Mouse (Mus musculus): ENCODE results near the gene Krba1.

The Krba1 gene

GRCm38 (mm10) chr6:48424074-48424473 lies 28.7 kb downstream of the Krba1 start:
- CTCF ChIA-PET: no interaction called here

- CTCF ChIA-PET: no interaction called here
These were observed 31.6 kb downstream of the Krba1 start for GRCm38 (mm10) chr6:48426956-48427355.

GRCm38 (mm10) chr6:48428769-48429557 lies 33.6 kb downstream of the Krba1 start:
- CTCF ChIA-PET: no interaction called here

- CTCF ChIA-PET: no interaction called here
These were observed 35.4 kb downstream of the Krba1 start for GRCm38 (mm10) chr6:48430748-48431147.

GRCm38 (mm10) chr6:48432893-48433816 lies 37.8 kb downstream of the Krba1 start:
- CTCF ChIA-PET: no interaction called here

GRCm38 (mm10) chr6:48434651-48435050 lies 39.3 kb downstream of the Krba1 start:
- CTCF ChIA-PET: no interaction called here

DNA sequence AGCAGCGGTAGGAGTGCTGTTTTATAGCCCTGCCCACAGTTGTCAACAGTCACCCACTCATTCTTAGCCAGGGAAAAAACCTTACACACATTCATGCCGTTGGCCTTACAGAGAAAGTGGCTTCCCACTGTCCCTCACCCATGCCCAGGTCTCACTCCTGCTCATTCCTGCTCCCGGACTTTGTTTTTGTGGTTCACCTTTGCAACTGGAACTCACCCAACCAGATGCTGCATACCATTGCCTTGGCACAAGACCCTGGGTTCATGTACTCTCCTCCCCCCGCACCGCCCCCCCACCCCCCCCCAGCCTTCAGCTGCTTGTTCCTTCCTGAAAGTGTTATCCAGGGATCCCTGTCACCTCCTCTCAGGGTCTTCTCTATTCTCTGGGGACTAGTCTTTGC lies 39.7 kb downstream of the Krba1 start:
- CTCF ChIA-PET: no interaction called here

- CTCF ChIA-PET: no interaction called here
These were observed 40.4 kb downstream of the Krba1 start for GRCm38 (mm10) chr6:48435706-48436349.

- CTCF ChIA-PET: no interaction called here
These were observed 42.4 kb downstream of the Krba1 start for GRCm38 (mm10) chr6:48437679-48438376.

- CTCF ChIA-PET: no interaction called here
These were observed 43.2 kb downstream of the Krba1 start for GRCm38 (mm10) chr6:48438475-48439125.

GRCm38 (mm10) chr6:48439654-48440053 lies 44.3 kb downstream of the Krba1 start:
- CTCF ChIA-PET: no interaction called here

DNA sequence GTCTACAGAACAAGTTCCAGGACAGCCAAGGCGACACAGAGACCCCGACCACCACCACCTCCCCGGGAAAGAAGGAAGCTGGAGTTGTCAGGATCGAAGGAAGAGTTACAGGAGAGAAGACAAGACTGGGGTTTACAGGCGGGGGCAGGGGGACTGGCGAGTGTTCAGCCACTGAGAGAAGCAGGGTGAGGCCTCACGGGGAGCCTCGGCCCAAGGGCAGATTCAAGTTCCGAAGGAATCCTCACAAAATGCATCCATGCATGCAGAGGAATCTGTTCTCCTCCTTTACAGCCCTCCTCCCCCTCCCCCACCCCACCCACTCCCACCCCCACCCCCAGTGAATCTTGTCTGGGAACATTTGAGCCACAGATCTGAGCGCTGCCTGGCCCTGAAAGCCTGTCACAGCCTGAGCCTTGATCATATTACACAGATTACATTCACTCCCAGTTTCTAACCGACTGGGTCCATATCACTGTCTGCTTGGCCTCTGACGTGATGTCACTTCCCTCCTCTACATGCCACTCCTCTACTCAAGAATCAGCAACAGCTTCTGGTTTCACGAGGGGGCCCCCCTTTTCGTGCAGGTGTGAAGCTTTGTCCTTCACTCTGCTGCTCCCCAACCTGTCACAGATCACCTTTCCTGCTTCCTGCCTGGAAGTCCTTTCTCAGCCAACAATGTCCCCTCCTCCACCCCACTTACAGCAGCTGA lies 45.1 kb downstream of the Krba1 start:
- CTCF ChIA-PET: no interaction called here

DNA sequence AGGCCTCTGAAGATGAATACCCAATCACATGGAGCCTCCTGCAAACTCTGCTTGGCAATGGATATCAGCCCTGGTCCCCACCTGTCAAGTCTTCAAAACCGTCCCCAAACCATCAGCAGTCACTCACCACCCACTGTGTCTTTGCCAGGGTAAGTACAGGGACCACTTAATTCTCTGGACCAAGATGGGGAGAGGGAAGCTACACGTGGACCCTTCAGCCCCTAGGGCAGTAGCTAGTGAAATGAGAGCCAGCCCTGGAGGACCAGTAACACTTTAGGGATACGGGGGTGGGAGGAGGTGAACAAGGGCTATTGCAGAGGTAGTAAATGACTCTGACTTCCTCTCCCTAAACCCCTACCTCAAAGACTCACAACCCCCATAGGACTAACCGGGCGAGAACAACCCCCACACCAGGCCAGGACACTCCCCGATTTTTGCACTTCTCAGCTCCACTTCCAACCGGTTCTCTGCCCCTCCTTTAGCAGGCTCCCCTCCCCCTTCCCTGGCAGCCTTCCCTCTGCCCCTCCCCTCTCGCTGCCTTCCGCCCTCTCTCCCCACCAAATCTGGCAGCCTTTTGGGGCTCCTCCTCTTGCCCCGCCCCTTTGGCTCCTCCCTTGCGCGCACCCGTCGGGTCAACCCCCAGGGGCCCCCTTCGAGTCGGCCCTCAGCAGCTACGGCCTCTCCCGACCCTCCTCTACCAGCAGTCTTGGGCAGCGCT lies 48.4 kb downstream of the Krba1 start:
- CTCF ChIA-PET: interaction anchor here (0.6 kb wide), 1 partner anchor 894 kb away, joined by 31 read pairs; no protein-coding TSS in a partner anchor

DNA sequence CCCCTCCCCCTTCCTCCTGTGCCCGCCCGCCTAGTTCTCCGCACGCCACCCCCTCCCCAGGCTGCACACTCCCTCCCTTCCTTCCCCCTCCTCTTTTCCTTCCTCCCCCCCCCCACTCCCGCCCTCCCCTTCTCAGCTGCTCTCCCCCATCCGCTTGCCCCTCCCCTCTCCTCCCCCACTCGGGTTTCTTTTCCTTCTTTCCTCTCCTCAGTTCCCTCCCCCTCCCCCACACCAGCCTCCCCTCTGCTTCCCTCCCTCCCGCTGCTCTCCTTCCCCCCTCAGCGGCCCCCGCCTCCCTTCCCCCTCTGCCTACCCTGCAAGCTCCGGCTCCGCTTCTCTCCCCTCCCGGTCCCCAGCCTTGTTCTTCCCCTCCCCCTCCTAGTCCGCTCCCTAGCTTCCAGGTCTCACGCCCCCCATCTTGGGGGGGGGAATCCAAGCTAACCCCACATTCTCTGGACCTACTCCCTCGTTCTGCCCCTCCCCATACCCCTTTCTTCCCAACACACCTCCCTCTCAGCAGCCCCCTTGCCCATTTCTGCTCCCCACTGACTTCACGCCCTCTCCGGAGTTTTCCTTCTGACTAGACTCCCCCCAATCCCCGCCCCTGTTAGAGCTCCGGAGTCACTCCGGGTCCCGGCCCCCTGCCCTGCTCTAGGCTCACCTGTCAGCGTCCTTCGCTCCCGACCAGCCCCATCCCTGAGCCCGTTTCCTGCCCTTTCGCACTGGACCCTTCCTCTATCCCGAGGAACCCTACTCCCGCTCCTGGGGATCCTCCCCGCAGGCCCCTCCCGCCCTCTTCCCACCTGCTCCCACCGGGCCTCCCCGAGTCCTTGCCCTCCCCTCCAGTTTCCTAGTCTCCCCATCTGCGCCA lies 49.2 kb downstream of the Krba1 start:
- CTCF ChIA-PET: interaction anchor here (0.7 kb wide), 1 partner anchor 102 kb away, joined by 3 read pairs; no protein-coding TSS in a partner anchor

GRCm38 (mm10) chr6:48445181-48446101 lies 50.1 kb downstream of the Krba1 start, which contains the start of gene Zfp467:
Gene Zfp467 (minus strand): TSS chr6:48445825.
- CTCF ChIA-PET: interaction anchor here (0.7 kb wide), 1 partner anchor 101 kb away, joined by 3 read pairs; no protein-coding TSS in a partner anchor

- CTCF ChIA-PET: no interaction called here
These were observed 50.9 kb downstream of the Krba1 start for GRCm38 (mm10) chr6:48446256-48446655.

- CTCF ChIA-PET: no interaction called here
These were observed 51.5 kb downstream of the Krba1 start for GRCm38 (mm10) chr6:48446896-48447295.

GRCm38 (mm10) chr6:48447929-48448328 lies 52.5 kb downstream of the Krba1 start, which contains the start of gene Sspo:
Gene Sspo (plus strand): TSS chr6:48448229.
- CTCF ChIA-PET: no interaction called here

All from spleen, embryonic (tissue).